Mouse (Mus musculus): Measurements from ENCODE around the gene H2-DMa.
"Not testable (repeated sequence)": the region's sequence is repeated elsewhere in the genome, so short reads cannot be mapped to it uniquely, and the experiment has no call there.

The H2-DMa gene

GRCm38 (mm10) chr17:34126826-34127420 lies 7.6 kb downstream of the H2-DMa start:
- no peak for DNase-seq (ENCODE audit: low spot score)

GRCm38 (mm10) chr17:34127475-34127874 lies 8.1 kb downstream of the H2-DMa start:
- DNase-seq (ENCODE audit: low spot score), result no peak

- no peak for DNase-seq (ENCODE audit: low spot score)
These were observed 9.1 kb downstream of the H2-DMa start for GRCm38 (mm10) chr17:34128264-34128937.

GRCm38 (mm10) chr17:34128944-34129791 lies 9.8 kb downstream of the H2-DMa start:
- no peak for DNase-seq (ENCODE audit: low spot score)

DNA sequence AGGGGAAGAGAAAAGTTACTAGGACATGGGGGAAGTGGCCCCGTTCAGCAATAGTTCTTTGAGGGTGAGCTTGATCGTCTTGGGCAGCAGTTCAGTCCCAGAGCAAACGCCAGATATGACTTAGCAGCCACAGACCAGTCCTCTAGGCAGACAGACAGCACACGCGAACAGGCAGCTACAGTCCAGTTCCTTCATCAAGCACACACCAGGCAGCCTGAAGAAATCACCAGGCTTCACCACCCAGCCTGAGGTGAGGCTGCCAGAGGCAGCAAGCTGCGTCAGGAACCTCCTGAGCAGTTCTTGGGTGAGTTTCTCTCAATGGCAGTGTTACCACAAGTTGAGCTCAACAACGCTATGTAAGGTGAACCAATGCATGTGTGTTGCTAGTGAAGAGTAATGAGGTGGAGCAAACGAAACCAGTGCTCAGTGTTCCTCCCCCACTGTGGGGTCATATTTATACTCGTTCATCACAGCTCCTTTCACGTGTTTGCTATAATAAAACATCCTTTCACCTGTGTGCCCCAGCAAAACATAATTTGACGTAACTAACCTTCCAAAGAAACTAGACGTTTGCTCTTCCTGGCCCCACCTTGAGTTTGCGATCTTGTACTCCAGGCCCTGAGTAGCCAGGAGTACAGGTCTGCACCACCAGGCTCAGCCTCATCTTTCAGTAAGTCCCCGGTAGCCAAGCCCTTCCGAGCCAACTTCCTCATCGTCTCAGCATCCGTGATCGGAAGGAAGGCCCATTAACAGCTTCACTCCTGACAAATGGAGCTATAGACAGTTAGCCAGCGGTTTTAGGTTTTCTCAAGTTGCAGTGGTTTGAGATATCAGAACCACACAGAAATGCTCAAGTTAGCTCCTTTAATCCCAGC lies 11.0 kb downstream of the H2-DMa start:
- no peak for DNase-seq (ENCODE audit: low spot score)

DNA sequence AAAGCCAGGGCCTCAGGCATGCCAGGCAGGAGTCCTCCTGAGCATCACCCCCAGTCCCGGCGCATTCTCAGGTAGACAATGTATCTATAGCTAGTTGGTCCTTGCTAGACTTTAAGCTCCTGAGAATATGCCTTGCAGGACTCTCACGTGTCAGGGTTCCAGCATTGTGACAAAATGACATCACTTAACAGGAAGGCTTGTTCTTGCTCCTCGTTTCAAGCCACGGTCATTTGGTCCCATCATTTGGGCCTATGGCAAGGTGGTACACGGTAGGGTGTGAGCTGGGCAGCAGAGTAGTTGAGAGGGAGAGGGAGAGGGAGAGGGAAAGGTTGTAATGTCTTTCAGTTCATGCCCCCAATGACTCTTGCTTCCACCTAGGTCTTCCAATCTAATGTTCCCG lies 12.6 kb downstream of the H2-DMa start:
- no peak for DNase-seq (ENCODE audit: low spot score)

DNA sequence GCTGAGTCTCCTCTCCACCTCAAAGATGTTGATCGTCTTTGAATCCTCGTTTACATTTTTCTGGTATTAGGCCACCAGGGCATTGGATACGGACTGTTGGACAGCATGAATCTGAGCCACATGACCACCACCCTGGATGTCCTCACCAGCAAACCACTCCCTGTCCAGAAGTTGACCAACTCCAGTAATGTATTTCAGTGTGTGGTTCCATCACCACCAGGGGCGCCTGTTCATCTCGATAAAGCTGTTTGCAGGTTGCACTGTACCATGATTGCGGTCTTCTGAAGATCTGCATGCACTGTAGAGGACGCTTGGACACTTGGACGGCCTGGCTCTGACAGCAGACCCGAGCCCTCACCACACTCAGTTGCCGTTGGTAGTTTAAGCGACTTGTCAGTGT lies 13.9 kb downstream of the H2-DMa start:
- no peak for DNase-seq (ENCODE audit: low spot score)

DNA sequence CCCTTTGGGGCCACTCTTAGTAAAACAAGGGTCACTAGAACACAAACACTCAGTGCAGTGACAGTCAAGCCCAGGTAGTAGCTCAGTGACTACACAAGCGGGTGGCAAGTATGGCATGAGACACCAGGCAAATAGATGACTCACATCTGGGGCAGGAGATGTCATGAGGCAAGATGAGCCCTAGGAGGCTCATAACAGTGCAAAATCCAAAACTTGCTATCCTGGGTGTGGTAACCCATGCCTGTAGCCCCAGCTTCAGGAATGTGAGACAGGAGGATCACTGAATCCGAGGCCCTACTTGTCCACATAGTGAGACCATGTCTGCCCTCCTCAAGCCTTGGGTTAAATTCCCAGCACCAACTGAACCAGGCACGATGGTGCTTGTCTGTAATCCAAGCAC lies 15.1 kb downstream of the H2-DMa start:
- DNase-seq (ENCODE audit: low spot score), result no peak

DNA sequence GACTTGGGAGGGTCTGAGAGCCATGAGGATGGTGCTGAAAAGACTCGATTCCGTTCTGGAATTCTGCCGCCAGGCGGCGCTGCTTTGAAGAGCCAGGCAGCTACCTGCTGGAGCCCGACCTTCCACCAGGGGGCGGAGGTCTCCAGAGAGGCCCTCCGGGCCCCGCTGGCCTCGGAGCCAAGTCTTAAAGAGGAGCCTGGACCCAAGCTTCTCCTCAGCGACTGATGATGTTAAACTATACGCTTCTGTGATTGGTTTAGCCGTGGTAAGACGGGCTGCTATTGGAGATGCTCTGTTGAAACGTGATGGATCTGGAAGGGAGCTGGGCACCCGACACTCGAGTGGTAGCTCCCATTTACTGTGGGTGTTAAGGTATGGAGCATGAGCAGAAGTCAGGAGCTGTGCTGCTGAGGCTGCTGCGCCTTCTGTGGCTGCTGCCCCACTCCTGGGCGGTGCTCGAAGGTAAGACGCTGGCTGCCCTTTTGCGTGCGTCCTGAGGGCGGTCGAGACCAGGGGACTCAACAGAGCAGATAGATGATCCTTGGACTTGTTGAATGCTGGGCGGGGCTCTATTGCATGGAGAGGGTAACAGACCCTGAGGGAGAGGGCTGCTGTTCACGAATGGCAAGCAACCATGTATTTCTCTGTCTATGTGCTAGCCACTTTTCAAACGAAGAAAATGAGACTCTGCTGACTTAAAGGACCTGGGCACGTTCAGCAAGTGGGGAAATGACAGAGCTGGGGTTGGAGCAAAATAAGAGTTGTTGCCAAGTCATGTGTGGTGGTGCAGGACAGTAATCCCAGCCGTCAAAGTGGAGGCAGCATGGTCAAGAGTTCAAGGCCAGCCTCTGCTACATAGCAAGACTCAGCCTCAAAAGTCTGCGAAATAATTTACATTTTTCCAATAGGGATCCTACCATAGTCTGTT lies 16.2 kb downstream of the H2-DMa start:
- DNase-seq (ENCODE audit: low spot score), result peak; percentile 99

GRCm38 (mm10) chr17:34137601-34138000 lies 18.3 kb downstream of the H2-DMa start:
- DNase-seq (ENCODE audit: low spot score), result no peak

DNA sequence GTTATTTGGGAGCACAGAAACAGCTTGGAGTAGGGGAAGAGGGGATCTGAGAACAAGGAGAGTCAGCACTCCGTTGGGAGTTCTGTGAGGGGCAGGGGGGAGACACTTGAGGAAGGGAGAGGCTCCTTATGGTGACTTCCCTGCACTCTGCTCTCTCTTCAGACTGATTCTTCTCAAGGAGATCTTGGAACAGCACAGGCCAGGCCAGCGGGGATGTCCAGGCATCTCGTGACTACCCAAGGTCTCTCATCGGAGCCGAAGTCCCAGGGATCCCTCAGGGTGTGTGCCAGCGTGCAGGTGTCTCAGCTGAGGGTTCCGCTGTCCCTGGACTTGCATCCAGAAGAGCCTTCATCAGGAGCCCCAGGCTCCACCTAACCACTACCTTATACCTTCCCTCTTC lies 19.3 kb downstream of the H2-DMa start:
- DNase-seq (ENCODE audit: low spot score), result no peak

DNA sequence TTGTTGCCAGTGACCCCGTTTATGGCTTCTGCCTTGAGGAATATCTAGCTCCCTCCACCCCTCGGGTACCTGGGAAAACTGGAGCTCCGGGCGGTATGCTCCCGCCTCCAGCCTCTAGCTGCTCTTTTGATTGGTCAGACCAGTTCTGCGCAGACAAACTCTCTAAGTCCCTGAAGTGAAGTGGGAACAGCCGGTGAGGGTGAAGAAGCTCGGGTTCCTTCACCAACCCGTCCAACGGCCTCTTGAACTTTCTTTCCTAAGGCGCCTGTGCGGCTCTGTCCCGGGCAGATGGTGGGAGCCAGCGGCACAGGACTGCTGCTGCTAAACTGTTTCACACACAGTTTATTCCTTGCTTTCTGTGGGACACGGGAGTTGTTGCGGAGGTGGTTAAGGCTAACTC lies 20.1 kb downstream of the H2-DMa start:
- DNase-seq (ENCODE audit: low spot score), result no peak

- DNase-seq (ENCODE audit: low spot score), result no peak
These were observed 20.9 kb downstream of the H2-DMa start for GRCm38 (mm10) chr17:34140240-34140639.

- DNase-seq (ENCODE audit: low spot score), result no peak
These were observed 22.1 kb downstream of the H2-DMa start for GRCm38 (mm10) chr17:34141448-34141847.

- DNase-seq (ENCODE audit: low spot score), result no peak
These were observed 23.2 kb downstream of the H2-DMa start for GRCm38 (mm10) chr17:34142456-34143010.

- no peak for DNase-seq (ENCODE audit: low spot score)
These were observed 23.7 kb downstream of the H2-DMa start, which contains the start of gene H2-DMb2 for GRCm38 (mm10) chr17:34143033-34143432. TSS of gene H2-DMb2 (plus strand) at chr17:34143307.

DNA sequence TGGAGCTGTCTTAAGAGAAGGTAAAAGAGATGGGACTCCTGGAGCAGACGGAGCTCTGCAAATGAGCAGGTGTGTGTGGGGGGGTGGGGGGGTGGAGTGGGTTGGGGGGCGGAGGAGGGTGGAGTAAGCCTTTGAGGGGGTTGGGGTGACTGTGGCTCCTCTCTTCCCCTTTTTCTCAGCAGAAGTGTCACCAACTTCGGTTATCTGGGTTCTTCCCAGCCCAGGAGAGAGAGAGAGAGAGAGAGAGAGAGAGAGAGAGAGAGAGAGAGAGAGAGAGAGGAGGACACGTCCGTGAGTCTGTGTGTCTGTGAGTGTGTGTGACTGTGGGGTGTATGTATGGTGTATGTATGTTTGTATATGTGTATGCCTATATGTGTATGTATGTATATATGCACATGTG lies 24.1 kb downstream of the H2-DMa start:
- no peak for DNase-seq (ENCODE audit: low spot score)

DNA sequence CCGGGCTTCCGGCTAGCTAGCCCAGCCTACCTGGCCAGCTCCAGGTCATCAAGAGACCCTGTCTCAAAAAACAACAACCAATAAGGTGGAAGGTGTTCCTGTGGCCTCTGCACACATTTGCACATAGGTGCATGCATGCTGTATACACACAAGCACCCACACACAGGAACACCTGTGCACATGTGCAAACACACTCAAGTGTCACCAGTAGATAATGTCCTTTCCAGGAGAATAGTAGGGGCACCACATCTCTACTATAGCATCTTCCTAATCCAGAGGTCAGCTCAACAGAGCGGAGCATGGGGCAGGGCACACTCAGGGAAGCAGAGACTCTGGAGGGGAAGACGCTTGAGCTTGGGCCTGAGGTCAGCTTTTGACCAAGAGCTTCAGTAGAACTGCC lies 24.9 kb downstream of the H2-DMa start:
- DNase-seq (ENCODE audit: low spot score), result not testable (repeated sequence)

GRCm38 (mm10) chr17:34144960-34145371 lies 25.6 kb downstream of the H2-DMa start:
- DNase-seq (ENCODE audit: low spot score), result no peak

GRCm38 (mm10) chr17:34152923-34153322 lies 33.6 kb downstream of the H2-DMa start, which contains the start of gene H2-DMb1:
TSS of gene H2-DMb1 (plus strand) at chr17:34153072.
- peak; percentile 53 for DNase-seq (ENCODE audit: low spot score)
